Mouse (Mus musculus): ENCODE results near the gene Cebpg. TPM values are rescaled to one million over a fixed set of nuclear protein-coding genes. Genes with fewer than 3 reads are reported as not detected.

Cebpg gene
- polyA plus RNA-seq (2015; fragmentation: Nextera tagmentation; extraction: Ambion mirVana): 36.5 and 37.9 TPM in 2 replicates

- H3K27me3 ChIP-seq (replicated peaks): no peaks in the 10 kb centered on the region
- no peaks in the 10 kb centered on the region for H3K9me3 ChIP-seq
- H3K4me1 ChIP-seq: 0 out of 2 replicates have a peak, but pooled peaks cover 3% of the 10 kb centered on the region
- peak; percentile 97 for ATAC-seq (ENCODE audit: insufficient read depth, low FRiP score, low read depth)
- WGBS: under 1% methylated on average over 51 of the region's 53 CpGs
- peak within 1 kb of the TSS; percentile 74 for H3K4me2 ChIP-seq
- no peaks in the 10 kb centered on the region for H3K36me3 ChIP-seq
- H3K27ac ChIP-seq: peak within 1 kb of the TSS; percentile 89
- H3K9ac ChIP-seq: peak within 1 kb of the TSS; percentile 56
- H3K4me3 ChIP-seq (replicated peaks): peak within 1 kb of the TSS; percentile 66
These were observed at the start of gene Cebpg for GRCm38 (mm10) chr7:35056436-35056864. TSS of gene Cebpg (minus strand) at chr7:35056573.

- Histone ChIP-seq H3K9me3 (no peaks in the 10 kb centered on the region), H3K4me3 (replicated peaks) (no peak overlapping the region), H3K36me3 (no peaks in the 10 kb centered on the region), H3K27me3 (replicated peaks) (no peaks in the 10 kb centered on the region), H3K27ac (no peak overlapping the region), H3K4me2 (no peak overlapping the region), H3K4me1 (no peaks in the 10 kb centered on the region), H3K9ac (no peak overlapping the region)
- WGBS: 66% methylated on average over 4 of the region's 4 CpGs
- no peak for ATAC-seq (ENCODE audit: insufficient read depth, low FRiP score, low read depth)
These were observed 43.2 kb upstream of the Cebpg start for GRCm38 (mm10) chr7:35099528-35099927.

- H3K27me3 ChIP-seq (replicated peaks): no peaks in the 10 kb centered on the region
- no peak overlapping the region for H3K9ac ChIP-seq
- 54% methylated on average over 4 of the region's 4 CpGs for WGBS
- H3K4me1 ChIP-seq: no peaks in the 10 kb centered on the region
- ATAC-seq (ENCODE audit: insufficient read depth, low FRiP score, low read depth): no peak
- H3K4me3 ChIP-seq (replicated peaks): no peak overlapping the region
- no peaks in the 10 kb centered on the region for H3K9me3 ChIP-seq
- H3K36me3 ChIP-seq: no peaks in the 10 kb centered on the region
- no peak overlapping the region for H3K27ac ChIP-seq
- no peak overlapping the region for H3K4me2 ChIP-seq
These were observed 42.4 kb upstream of the Cebpg start for GRCm38 (mm10) chr7:35098777-35099176.

GRCm38 (mm10) chr7:35094975-35095678 lies 38.8 kb upstream of the Cebpg start:
- no peak overlapping the region for H3K4me3 ChIP-seq (replicated peaks)
- ATAC-seq (ENCODE audit: insufficient read depth, low FRiP score, low read depth): no peak
- H3K4me2 ChIP-seq: no peak overlapping the region
- no peaks in the 10 kb centered on the region for H3K36me3 ChIP-seq
- no peaks in the 10 kb centered on the region for H3K4me1 ChIP-seq
- H3K27ac ChIP-seq: no peak overlapping the region
- 80% methylated on average over 9 of the region's 9 CpGs for WGBS
- H3K27me3 ChIP-seq (replicated peaks): no peaks in the 10 kb centered on the region
- no peaks in the 10 kb centered on the region for H3K9me3 ChIP-seq
- no peak overlapping the region for H3K9ac ChIP-seq

- Histone ChIP-seq H3K27ac (no peak overlapping the region), H3K4me3 (replicated peaks) (no peak overlapping the region), H3K9ac (no peak overlapping the region), H3K4me1 (peaks cover 11% of the 10 kb centered on the region; the same call in 1 of the 2 replicates), H3K9me3 (no peaks in the 10 kb centered on the region), H3K36me3 (no peaks in the 10 kb centered on the region), H3K4me2 (no peak overlapping the region), H3K27me3 (replicated peaks) (0 out of 2 replicates have a peak, but pooled peaks cover 2% of the 10 kb centered on the region)
- WGBS: 57% methylated on average over 5 of the region's 5 CpGs
- ATAC-seq (ENCODE audit: insufficient read depth, low FRiP score, low read depth): no peak
These were observed 34.2 kb upstream of the Cebpg start for GRCm38 (mm10) chr7:35090550-35090949.

GRCm38 (mm10) chr7:35086271-35086861 lies 30.0 kb upstream of the Cebpg start:
- Histone ChIP-seq H3K36me3 (no peaks in the 10 kb centered on the region), H3K9ac (no peak overlapping the region), H3K4me3 (replicated peaks) (peak overlapping the region; percentile 18), H3K4me2 (peak overlapping the region; percentile 54), H3K27ac (0 out of 2 replicates have a peak overlapping the region, but pooled peaks have one; percentile 31), H3K9me3 (no peaks in the 10 kb centered on the region), H3K27me3 (replicated peaks) (0 out of 2 replicates have a peak, but pooled peaks cover 2% of the 10 kb centered on the region), H3K4me1 (peaks cover 16% of the 10 kb centered on the region)
- WGBS: under 1% methylated on average over 21 of the region's 21 CpGs
- ATAC-seq (ENCODE audit: insufficient read depth, low FRiP score, low read depth): peak; percentile 11; the same call in 1 of the 2 replicates

GRCm38 (mm10) chr7:35084565-35085360 lies 28.4 kb upstream of the Cebpg start:
- no peaks in the 10 kb centered on the region for H3K9me3 ChIP-seq
- H3K27me3 ChIP-seq (replicated peaks): 0 out of 2 replicates have a peak, but pooled peaks cover 2% of the 10 kb centered on the region
- no peak overlapping the region for H3K9ac ChIP-seq
- no peaks in the 10 kb centered on the region for H3K36me3 ChIP-seq
- peak overlapping the region; percentile 57 for H3K27ac ChIP-seq
- H3K4me1 ChIP-seq: peaks cover 21% of the 10 kb centered on the region
- 58% methylated on average over 12 of the region's 12 CpGs for WGBS
- peak; percentile 80 for ATAC-seq (ENCODE audit: insufficient read depth, low FRiP score, low read depth)
- no peak overlapping the region for H3K4me2 ChIP-seq
- no peak overlapping the region for H3K4me3 ChIP-seq (replicated peaks)

GRCm38 (mm10) chr7:35081406-35082104 lies 25.2 kb upstream of the Cebpg start:
- no peaks in the 10 kb centered on the region for H3K27me3 ChIP-seq (replicated peaks)
- H3K4me3 ChIP-seq (replicated peaks): no peak overlapping the region
- peaks cover 18% of the 10 kb centered on the region for H3K4me1 ChIP-seq
- H3K36me3 ChIP-seq: no peaks in the 10 kb centered on the region
- no peaks in the 10 kb centered on the region for H3K9me3 ChIP-seq
- H3K9ac ChIP-seq: no peak overlapping the region
- no peak overlapping the region; the same call in 1 of the 2 replicates for H3K4me2 ChIP-seq
- peak overlapping the region; percentile 67 for H3K27ac ChIP-seq
- WGBS: 70% methylated on average over 9 of the region's 9 CpGs
- no peak for ATAC-seq (ENCODE audit: insufficient read depth, low FRiP score, low read depth)

- H3K4me1 ChIP-seq: peaks cover 12% of the 10 kb centered on the region; the same call in 1 of the 2 replicates
- ATAC-seq (ENCODE audit: insufficient read depth, low FRiP score, low read depth): no peak
These were observed 24.5 kb upstream of the Cebpg start for GRCm38 (mm10) chr7:35080843-35081338.

GRCm38 (mm10) chr7:35076645-35077044 lies 20.3 kb upstream of the Cebpg start:
- Histone ChIP-seq H3K4me1 (peaks cover 8% of the 10 kb centered on the region; the same call in 1 of the 2 replicates), H3K9me3 (no peaks in the 10 kb centered on the region), H3K27ac (peak overlapping the region; percentile 53; the same call in 1 of the 2 replicates), H3K27me3 (replicated peaks) (no peaks in the 10 kb centered on the region), H3K4me2 (no peak overlapping the region), H3K36me3 (no peaks in the 10 kb centered on the region), H3K4me3 (replicated peaks) (no peak overlapping the region), H3K9ac (no peak overlapping the region)
- no peak; the same call in 1 of the 2 replicates for ATAC-seq (ENCODE audit: insufficient read depth, low FRiP score, low read depth)
- 29% methylated on average over 5 of the region's 5 CpGs for WGBS

More at GRCm38 (mm10) chr7:35080843-35081338, 24.5 kb upstream of the Cebpg start:
- Histone ChIP-seq H3K9ac (no peak overlapping the region), H3K27me3 (replicated peaks) (no peaks in the 10 kb centered on the region), H3K36me3 (no peaks in the 10 kb centered on the region), H3K4me3 (replicated peaks) (no peak overlapping the region), H3K9me3 (no peaks in the 10 kb centered on the region), H3K4me2 (peak overlapping the region; percentile 33; the same call in 1 of the 2 replicates), H3K27ac (peak overlapping the region; percentile 67)
- 24% methylated on average over 10 of the region's 10 CpGs for WGBS

GRCm38 (mm10) chr7:35066640-35067212 lies 10.4 kb upstream of the Cebpg start:
- WGBS: 80% methylated on average over 8 of the region's 8 CpGs
- no peak overlapping the region for H3K4me2 ChIP-seq

More at GRCm38 (mm10) chr7:35066640-35067212, 10.4 kb upstream of the Cebpg start:
- no peaks in the 10 kb centered on the region for H3K36me3 ChIP-seq
- H3K27me3 ChIP-seq (replicated peaks): no peaks in the 10 kb centered on the region
- no peaks in the 10 kb centered on the region for H3K4me1 ChIP-seq
- no peaks in the 10 kb centered on the region for H3K9me3 ChIP-seq
- no peak overlapping the region for H3K27ac ChIP-seq
- H3K9ac ChIP-seq: no peak overlapping the region
- no peak for ATAC-seq (ENCODE audit: insufficient read depth, low FRiP score, low read depth)
- no peak overlapping the region for H3K4me3 ChIP-seq (replicated peaks)

Measured in stomach, embryonic 15.5 days (tissue).